Mouse (Mus musculus): Measurements from ENCODE around the gene Lars2. TPM values are rescaled to one million over a fixed set of nuclear protein-coding genes. Genes with fewer than 3 reads are reported as not detected.

Gene Lars2
- polyA plus RNA-seq, 1 experiment from 2014 or later: 838 TPM

- Histone ChIP-seq H3K27ac (no peak overlapping the region; the same call in 1 of the 2 replicates), H3K27me3 (ENCODE audit: insufficient read depth, poor library complexity, severe bottlenecking) (no peaks in the 10 kb centered on the region), H3K9me3 (no peaks in the 10 kb centered on the region), H3K36me3 (peaks cover 37% of the 10 kb centered on the region), H3K4me1 (no peaks in the 10 kb centered on the region; the same call in 1 of the 2 replicates), H3K4me3 (no peak overlapping the region)
- DNase-seq (ENCODE audit: low spot score): peak; percentile 31
- 86% methylated on average over 2 of the region's 2 CpGs for WGBS
Measured at GRCm38 (mm10) chr9:123507380-123507779, 140.7 kb downstream of the Lars2 start.

- Histone ChIP-seq H3K4me3 (no peak overlapping the region), H3K36me3 (peaks cover 38% of the 10 kb centered on the region), H3K27me3 (ENCODE audit: insufficient read depth, poor library complexity, severe bottlenecking) (no peaks in the 10 kb centered on the region), H3K9me3 (no peaks in the 10 kb centered on the region), H3K27ac (no peak overlapping the region), H3K4me1 (no peaks in the 10 kb centered on the region; the same call in 1 of the 2 replicates)
- WGBS: 88% methylated on average over 2 of the region's 2 CpGs
- no peak for DNase-seq (ENCODE audit: low spot score)
Measured at GRCm38 (mm10) chr9:123508986-123509385, 142.3 kb downstream of the Lars2 start.

GRCm38 (mm10) chr9:123509638-123510604, 143.2 kb downstream of the Lars2 start:
- no peak for DNase-seq (ENCODE audit: low spot score)
- Histone ChIP-seq H3K4me3 (no peak overlapping the region), H3K4me1 (no peaks in the 10 kb centered on the region; the same call in 1 of the 2 replicates), H3K27ac (no peak overlapping the region), H3K9me3 (no peaks in the 10 kb centered on the region), H3K36me3 (peaks cover 38% of the 10 kb centered on the region), H3K27me3 (ENCODE audit: insufficient read depth, poor library complexity, severe bottlenecking) (no peaks in the 10 kb centered on the region)
- 82% methylated on average over 8 of the region's 8 CpGs for WGBS

GRCm38 (mm10) chr9:123510926-123511325, 144.2 kb downstream of the Lars2 start:
- H3K9me3 ChIP-seq: no peaks in the 10 kb centered on the region
- no peaks in the 10 kb centered on the region for H3K27me3 ChIP-seq (ENCODE audit: insufficient read depth, poor library complexity, severe bottlenecking)
- H3K36me3 ChIP-seq: peaks cover 40% of the 10 kb centered on the region
- WGBS: 91% methylated on average over 5 of the region's 5 CpGs
- no peak for DNase-seq (ENCODE audit: low spot score)
- no peaks in the 10 kb centered on the region; the same call in 1 of the 2 replicates for H3K4me1 ChIP-seq
- H3K4me3 ChIP-seq: no peak overlapping the region
- H3K27ac ChIP-seq: no peak overlapping the region

Other genes with a start within 250 kb of the Lars2 start
- gene Clec3b, start 216.0 kb upstream of the Lars2 start, polyA plus RNA-seq (2016; fragmentation: Nextera tagmentation; extraction: Ambion mirVana): not detected in 2 replicates
- 0.74 and 3.0 TPM in 2 replicates for gene Cdcp1, start 150.9 kb upstream of the Lars2 start, polyA plus RNA-seq (2016; fragmentation: Nextera tagmentation; extraction: Ambion mirVana)
- gene Tmem158, start 106.2 kb upstream of the Lars2 start, polyA plus RNA-seq (2016; fragmentation: Nextera tagmentation; extraction: Ambion mirVana): 2.2 and 7.1 TPM in 2 replicates
- gene Limd1, start 111.8 kb downstream of the Lars2 start, polyA plus RNA-seq (2016; fragmentation: Nextera tagmentation; extraction: Ambion mirVana): 39.0 and 39.2 TPM in 2 replicates
- 42.6 and 48.6 TPM in 2 replicates for gene Sacm1l, start 162.8 kb downstream of the Lars2 start, polyA plus RNA-seq (2016; fragmentation: Nextera tagmentation; extraction: Ambion mirVana)